Mouse (Mus musculus): Measurements from ENCODE around the gene Nfkbia.

DNA sequence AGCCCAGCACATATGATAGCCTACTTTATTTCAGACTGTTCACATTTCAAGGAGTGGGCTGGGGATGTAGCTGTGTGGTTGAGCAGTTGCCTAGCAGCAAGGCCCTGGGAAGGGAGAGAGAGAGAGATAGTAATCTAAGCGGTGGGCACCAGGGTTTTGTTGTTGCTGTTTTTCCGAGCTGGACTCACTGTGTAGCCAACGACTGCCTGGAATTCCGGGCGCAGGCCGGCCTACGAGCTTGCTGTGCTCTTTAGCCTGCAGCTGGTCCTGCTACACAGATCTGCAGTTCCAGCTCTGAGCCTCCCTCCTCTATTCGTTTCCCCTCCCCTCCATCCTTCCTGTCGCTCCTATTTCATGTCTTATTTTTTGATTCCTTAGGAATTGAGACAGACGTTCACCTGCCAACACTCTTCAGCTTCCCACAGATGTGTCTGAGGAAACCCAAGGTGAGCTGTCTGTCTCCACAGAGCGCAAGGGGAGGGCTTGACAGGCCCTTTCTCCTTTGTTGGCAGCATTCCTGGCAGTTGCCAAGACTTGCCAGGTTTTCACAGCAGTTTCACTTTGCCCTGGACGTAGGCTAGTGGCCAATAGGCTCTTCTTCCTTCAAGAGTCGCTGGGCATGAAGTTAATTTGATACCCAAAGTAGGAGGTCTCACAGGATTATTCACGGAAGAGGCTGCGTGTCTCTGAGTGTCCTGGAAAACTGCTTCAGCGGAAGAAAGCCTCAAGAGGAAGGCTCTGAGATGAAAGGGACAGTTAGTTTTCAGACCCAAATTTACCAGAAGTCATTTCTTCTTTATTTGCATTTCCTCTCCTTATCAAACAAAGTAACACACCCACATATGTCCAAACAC is 28.2 kb downstream of the Nfkbia start:
- TF ChIP-seq CTCF (IDR thresholded peaks at IDR 0.05; ENCODE audit: low read depth): no peak
- peak; percentile 64 for TF ChIP-seq EP300 (optimal IDR thresholded peaks at IDR 0.05)
